Mouse (Mus musculus) lung, postnatal 0 days (tissue): ENCODE data around the gene Igfbp5. TPM values are rescaled to one million over a fixed set of nuclear protein-coding genes. Genes with fewer than 3 reads are reported as not detected.

ENCODE experiments used
- ATAC-seq: fragments of 200-750 bp; cut with Nextera tagmentation; 2 replicates; pipeline ENCODE4 v1.8.0; 2017; ENCODE audit warnings: moderate library complexity
- DNase-seq: peaks from one replicate; pipeline ENCODE4 v3.0.0-alpha.2; 2016; ENCODE audit warnings: low spot score
- H3K27ac ChIP-seq: fragments of 300-500 bp; sonication (generic); 2 replicates; pipeline ENCODE4 v1.5.1; 2014; ENCODE audit warnings: antibody characterized with exemption, mild to moderate bottlenecking, low read length, mixed read lengths
- H3K27me3 ChIP-seq: fragments of 300-500 bp; sonication (generic); replicated peaks from 2 replicates; pipeline ENCODE4 v1.6.1; 2014; ENCODE audit warnings: low read length, mixed read lengths; ENCODE audit not compliant: insufficient read depth
- H3K36me3 ChIP-seq: fragments of 300-500 bp; sonication (generic); 2 replicates; pipeline ENCODE4 v1.6.1; 2014; ENCODE audit warnings: low read length, mixed read lengths; ENCODE audit not compliant: insufficient read depth
- H3K4me1 ChIP-seq: fragments of 300-500 bp; sonication (generic); 2 replicates; pipeline ENCODE4 v1.6.1; 2014; ENCODE audit warnings: antibody characterized with exemption, low read depth, low read length, mixed read lengths; ENCODE audit not compliant: insufficient read depth
- H3K4me2 ChIP-seq: fragments of 300-500 bp; sonication (generic); replicated peaks from 2 replicates; pipeline ENCODE4 v1.6.1; 2014; ENCODE audit warnings: low read depth, mild to moderate bottlenecking, low read length, moderate library complexity, mixed read lengths
- H3K4me3 ChIP-seq: fragments of 300-500 bp; sonication (generic); 2 replicates; pipeline ENCODE4 v1.5.1; 2014; ENCODE audit warnings: low read depth, low read length
- H3K9ac ChIP-seq: fragments of 300-500 bp; sonication (generic); replicated peaks from 2 replicates; pipeline ENCODE4 v1.6.1; 2014; ENCODE audit warnings: low read depth, mild to moderate bottlenecking
- H3K9me3 ChIP-seq: fragments of 300-500 bp; sonication (generic); 2 replicates; pipeline ENCODE4 v1.6.1; 2016; ENCODE audit warnings: low read length, mixed read lengths
- CTCF ChIP-seq: IDR thresholded peaks from 2 replicates; pipeline ENCODE4 v1.5.1; 2016; ENCODE audit warnings: antibody characterized with exemption, mild to moderate bottlenecking
- EP300 ChIP-seq: IDR thresholded peaks from 2 replicates; pipeline ENCODE4 v1.6.1; 2016; ENCODE audit warnings: antibody characterized with exemption, mild to moderate bottlenecking, control low read depth
- WGBS: fragments of 180-500 bp; shearing (Covaris S2); extraction: QIAGEN DNeasy Blood & Tissue Kit; methylation state at CpG from one replicate; pipeline ENCODE4 v1.1.7; 2014; 5-methylcytosine and 5-hydroxymethylcytosine counted together
- polyA plus RNA-seq: library from polyadenylated mRNA; unstranded; fragments of >200 nt; fragmentation: Nextera tagmentation; extraction: Ambion mirVana; gene quantifications from 2 replicates; pipeline ENCODE4 v1.2.1, GENCODE M21; 2015

Gene Igfbp5
- polyA plus RNA-seq, 1 experiment from 2014 or later: 32.6 TPM

- Histone ChIP-seq H3K27me3 (no peaks in the 10 kb centered on the region), H3K36me3 (no peaks in the 10 kb centered on the region), H3K4me2 (no peak overlapping the region), H3K4me3 (no peak overlapping the region), H3K9me3 (no peaks in the 10 kb centered on the region), H3K9ac (no peak overlapping the region), H3K4me1 (no peaks in the 10 kb centered on the region), H3K27ac (no peak overlapping the region)
- no peak for ATAC-seq
- DNase-seq: no peak
- WGBS: 86% methylated on average over 3 of the region's 3 CpGs
- TF ChIP-seq CTCF (no peak), EP300 (no peak)
These were observed 63.6 kb downstream of the Igfbp5 start for GRCm38 (mm10) chr1:72811061-72811460.

- no peak overlapping the region for H3K9ac ChIP-seq
- no peaks in the 10 kb centered on the region for H3K4me1 ChIP-seq
- TF ChIP-seq EP300 (no peak), CTCF (no peak)
- H3K27me3 ChIP-seq: no peaks in the 10 kb centered on the region
- 84% methylated on average over 7 of the region's 7 CpGs for WGBS
- no peak overlapping the region for H3K27ac ChIP-seq
- H3K4me3 ChIP-seq: no peak overlapping the region
- DNase-seq (no peak), ATAC-seq (no peak)
- H3K9me3 ChIP-seq: no peaks in the 10 kb centered on the region
- H3K4me2 ChIP-seq: no peak overlapping the region
- no peaks in the 10 kb centered on the region for H3K36me3 ChIP-seq
These were observed 64.6 kb downstream of the Igfbp5 start for GRCm38 (mm10) chr1:72809951-72810675.

GRCm38 (mm10) chr1:72809304-72809703, 65.4 kb downstream of the Igfbp5 start:
- Histone ChIP-seq H3K9me3 (no peaks in the 10 kb centered on the region), H3K9ac (no peak overlapping the region), H3K27ac (no peak overlapping the region), H3K36me3 (no peaks in the 10 kb centered on the region), H3K4me3 (no peak overlapping the region), H3K4me1 (no peaks in the 10 kb centered on the region), H3K4me2 (no peak overlapping the region), H3K27me3 (no peaks in the 10 kb centered on the region)
- DNase-seq (no peak), ATAC-seq (no peak)
- TF ChIP-seq EP300 (no peak), CTCF (no peak)
- WGBS: 79% methylated on average over 7 of the region's 7 CpGs

Other genes starting within 250 kb of the Igfbp5 start
- not detected in 2 replicates for gene Ankar, start 174.3 kb downstream of the Igfbp5 start, polyA plus RNA-seq
- 2,028 and 2,237 TPM in 2 replicates for gene Rpl37a, start 163.6 kb downstream of the Igfbp5 start, polyA plus RNA-seq
- gene Igfbp2, start 50.4 kb downstream of the Igfbp5 start, polyA plus RNA-seq: 51.4 and 58.5 TPM in 2 replicates
- not detected in 2 replicates for gene Tnp1, start 141.0 kb upstream of the Igfbp5 start, polyA plus RNA-seq